Mouse (Mus musculus) cerebellum, postnatal 10 days (tissue): Measurements from ENCODE around the gene Pawr.

Source experiments
- DNase-seq, 2 experiments: peaks; one replicate each; pipeline ENCODE4 v3.0.0; 2021; ENCODE audit warnings: mixed read lengths in 2 of 2

Gene Pawr

DNA sequence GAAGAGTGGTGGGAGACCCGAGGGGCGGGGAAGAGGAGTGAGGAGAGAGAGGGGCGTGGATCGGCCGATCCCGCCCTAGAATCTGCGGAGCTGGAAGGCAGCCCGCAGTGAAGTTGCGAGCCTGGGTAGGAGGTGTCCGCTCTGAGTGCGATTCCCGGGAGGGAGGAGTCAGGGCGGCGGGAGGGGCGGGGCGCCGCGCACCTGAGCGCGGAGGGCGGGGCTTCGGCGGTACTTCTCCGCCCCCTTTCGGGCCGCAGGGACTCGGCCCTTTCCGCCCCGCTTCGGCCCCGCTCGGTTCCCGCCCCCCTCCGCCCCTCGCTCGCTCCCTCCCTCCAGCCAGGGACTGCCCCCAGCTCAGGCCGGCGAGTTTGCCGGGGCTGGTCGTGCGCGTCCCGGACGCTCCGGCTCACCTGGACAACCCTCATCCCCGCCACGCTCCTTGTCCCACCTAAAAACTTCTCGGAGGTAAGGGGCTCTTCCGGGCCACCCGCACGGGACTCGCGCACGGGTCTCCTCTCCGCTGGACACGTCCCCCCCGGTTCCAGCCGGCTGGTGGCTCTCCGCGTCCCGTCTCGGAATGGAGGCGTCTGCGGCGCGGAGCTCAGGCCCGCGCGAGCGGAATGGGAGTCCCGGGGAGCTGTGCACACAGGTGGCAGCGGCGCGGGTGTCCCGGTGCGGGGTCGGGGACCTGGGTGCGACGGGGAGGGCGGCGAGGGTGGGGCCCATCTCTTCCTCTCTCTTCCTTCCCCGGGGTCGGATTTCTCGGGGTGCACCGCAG lies at the start of gene Pawr:
Pawr (plus strand) TSS at position 338 of the 778 bp plus-strand sequence.
- peak; percentile 82 to 89 for DNase-seq

DNA sequence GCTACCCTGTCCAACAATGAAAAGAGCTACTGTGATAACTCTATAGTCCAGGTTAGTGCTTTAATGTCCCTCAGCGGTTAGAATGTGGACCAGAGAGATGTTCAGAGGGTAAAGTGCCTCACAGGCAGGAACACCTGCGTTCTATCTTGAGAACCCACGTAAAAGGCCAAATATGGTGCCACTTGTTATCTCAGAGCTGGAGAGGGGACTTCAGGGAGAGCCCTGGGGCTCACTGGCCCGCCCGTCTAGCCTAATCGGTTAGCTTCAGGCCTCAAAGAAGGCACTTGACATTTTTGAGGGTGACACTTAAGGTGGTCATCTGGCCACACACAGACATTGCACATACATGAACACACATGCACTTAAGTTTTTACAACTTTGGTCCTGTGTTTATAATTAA lies 49.6 kb upstream of the Pawr start:
- DNase-seq: no peak

DNA sequence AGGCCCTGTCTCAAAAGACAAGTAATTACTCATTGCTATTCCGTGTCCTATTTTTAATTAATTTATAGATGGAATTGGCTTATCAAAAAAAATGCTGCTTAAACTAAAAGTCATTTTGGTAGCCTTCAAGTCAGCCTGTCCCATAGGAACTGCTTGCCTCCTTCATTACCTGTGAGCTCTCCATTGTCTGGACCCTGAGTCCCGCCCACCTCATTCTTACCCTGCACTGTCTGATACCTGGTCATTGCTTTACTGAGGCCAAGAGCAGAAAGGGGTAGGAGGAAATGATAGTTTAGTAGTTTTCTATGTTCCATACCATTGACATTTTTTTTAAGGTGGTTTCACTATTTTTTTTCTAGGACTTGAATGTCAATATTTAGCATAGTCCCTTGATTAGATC lies 48.5 kb upstream of the Pawr start:
- DNase-seq: no peak

DNA sequence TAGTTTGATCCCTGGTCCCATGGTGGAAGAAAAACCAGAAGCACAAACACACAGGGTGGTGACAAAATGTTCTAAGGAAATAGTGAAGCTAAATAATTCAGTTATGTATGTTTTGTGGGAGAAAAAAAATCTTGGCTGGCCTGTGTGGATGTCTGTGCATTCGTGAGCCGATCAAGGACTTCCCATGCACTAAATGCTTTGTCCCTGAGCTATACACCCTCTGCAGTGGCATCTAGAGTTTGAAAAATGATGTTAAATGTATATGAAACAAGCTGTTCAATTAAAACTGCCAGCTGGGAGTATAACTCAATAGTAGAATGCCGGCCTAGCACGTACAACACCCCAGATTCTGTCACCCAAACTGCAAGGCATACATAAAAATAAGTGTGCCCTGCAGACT lies 48.1 kb upstream of the Pawr start:
- no peak for DNase-seq

DNA sequence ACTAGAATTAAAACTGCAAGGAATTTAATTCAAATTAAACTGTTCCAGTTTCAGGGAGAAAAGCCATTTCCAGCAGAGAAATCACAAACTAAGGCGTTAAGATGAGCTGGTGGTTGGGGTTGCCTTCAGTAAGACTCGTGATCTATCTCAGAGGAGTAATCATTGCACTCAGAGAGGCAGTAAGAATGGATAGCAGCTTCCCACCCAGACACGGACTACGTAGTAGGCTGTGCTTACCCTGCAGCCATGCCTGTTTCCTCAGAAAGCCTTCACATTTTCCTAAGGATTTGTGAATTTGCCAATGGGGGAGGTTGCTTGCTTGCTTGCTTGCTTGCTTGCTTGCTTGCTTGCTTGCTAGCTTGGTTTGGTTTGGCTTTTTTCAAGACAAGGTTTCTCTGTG lies 47.5 kb upstream of the Pawr start:
- DNase-seq: no peak

DNA sequence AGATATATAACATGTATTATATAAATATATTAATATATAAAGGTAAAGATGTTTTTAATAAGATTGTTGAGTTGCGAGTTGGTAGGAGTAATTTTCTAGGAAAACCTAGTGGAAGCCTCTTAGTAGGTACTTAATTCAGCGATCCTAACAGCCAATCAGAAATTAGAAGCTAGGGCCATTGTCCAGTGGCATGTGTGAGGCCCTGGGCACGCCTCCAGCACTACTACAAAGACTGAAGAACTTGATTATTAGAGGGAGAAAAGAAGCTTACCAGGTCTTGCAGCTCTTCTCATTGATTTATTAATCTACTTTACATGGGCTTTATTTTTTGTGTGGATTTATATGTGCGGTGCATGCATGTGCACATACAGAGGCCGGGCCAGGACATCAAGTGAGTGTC lies 46.9 kb upstream of the Pawr start:
- DNase-seq: peak in 1 of 2 experiments; percentile 24

DNA sequence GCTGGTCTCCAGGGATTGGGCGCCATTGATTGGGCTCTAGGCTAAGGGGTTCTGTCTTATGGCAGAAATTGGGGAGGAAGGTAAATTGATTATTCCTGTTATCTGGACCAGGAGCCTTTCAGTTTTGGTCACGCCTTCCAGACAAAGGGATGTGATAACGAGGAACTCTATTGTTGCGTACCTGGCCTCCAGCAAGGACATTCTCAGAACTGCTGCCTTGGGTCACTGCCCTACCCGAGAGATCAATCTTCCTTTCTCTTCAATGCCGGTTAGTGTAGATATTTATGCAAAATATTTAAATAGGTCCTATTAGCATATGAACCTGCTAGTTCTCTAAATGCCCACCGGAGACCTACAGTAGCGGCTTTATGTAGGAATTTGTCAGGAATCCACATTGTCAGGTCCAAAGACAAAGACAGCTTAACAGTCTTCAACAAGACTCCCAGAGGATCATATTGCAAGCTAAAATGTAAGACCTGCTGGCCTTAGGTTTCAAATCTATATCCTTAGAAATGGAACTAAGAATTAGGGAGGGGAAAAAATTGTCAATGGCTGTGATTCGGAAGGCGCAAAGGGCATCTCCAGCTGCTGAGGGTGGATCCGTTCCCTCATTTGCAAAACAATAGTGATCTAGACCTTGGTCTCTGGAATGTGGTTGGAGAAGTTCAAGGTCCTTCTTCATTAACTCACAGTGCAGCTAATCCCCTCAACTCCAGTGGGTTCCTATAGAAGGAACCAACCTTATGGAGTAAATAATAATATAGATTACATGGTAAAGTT lies 45.1 kb upstream of the Pawr start:
- no peak for DNase-seq

DNA sequence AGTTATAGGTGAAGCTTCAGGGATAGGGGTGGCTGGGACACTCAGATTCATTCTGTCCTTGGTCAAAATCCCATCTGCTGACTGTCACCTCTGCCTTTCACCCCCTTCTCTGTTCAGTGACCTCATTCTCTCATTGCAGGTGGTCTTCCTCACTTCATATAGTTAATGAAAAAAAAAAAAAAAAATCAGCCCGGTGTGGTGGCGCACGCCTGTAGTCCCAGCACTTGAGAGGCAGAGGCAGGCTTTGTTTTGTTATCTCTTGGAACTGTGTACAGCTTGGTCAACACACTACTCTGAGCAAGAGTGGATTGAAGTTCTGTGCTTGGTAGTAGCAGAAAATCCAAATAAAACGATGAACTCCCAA lies 44.5 kb upstream of the Pawr start:
- no peak for DNase-seq

DNA sequence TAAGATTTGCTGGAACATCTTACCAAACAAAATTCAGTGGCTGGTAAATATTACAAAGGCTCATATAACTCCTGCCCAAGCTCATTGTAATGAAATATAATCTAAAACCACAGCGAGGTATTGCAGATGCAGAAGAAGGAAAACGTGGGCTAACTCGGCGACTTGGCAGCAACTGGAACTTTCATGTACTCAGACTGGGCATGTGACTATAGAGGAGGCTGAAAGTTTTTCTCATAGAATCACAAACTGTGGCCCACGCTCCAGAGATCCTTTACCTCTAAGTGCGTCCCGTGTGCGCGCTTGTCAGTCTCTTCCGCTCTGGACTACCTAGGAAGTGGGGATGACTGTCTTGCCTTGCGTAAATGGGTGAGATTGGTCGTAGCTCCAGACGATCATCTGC lies 41.9 kb upstream of the Pawr start:
- no peak for DNase-seq

DNA sequence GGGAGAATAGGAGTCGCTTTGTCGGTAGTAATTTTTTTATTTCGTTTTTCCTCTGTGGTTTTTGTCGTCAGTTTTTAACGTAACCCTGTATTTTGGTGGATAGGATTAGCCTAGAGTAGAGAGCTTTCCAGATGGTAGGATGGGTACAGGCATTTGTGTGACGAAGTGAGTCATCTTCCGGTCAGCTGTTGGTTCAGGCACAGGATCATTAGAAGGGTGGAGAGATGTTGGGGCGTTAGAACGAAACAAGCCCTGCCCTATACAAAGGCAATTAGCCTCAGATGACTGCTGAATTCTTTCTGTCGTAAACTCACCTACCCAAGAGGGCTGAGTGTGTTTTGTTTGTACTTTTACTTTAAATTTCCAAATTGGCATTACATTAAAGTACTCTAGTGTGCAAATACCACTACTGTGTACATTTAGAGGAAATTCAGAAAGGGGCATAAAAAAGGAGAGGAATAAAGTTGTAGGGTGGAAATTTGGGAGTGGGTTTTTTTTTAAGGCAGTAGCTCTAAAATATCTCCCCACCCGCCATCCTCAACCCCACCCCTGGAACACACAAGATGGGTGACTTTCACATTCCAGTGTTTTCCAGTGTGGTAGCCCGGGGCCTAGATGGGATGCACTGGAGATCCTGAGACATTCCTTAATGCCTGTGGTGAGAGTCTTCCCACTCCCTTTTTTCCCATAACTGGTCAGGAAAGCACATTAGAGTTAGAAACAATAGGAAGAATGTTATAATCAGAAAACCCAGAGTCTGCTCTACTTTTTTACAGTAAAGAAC lies 40.0 kb upstream of the Pawr start:
- no peak for DNase-seq

DNA sequence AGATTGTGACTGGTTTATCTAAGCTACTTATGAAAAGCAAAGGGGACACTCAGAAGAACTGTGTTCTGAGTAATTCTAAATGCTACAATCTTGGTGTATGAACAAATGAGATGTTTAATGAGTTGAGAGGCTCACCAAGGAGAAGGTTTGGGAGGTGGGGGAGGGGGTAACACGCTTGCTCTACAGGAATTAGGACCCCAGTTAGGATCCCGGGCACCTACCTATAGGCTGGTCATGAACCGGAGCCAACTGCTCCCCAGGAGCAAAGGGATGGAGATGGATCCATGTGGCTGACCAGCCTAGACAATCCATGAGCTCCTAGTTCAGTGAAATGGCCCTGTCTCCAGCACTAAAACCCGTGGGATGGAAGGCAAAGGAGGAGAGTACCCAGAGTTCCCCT lies 39.3 kb upstream of the Pawr start:
- DNase-seq: no peak

DNA sequence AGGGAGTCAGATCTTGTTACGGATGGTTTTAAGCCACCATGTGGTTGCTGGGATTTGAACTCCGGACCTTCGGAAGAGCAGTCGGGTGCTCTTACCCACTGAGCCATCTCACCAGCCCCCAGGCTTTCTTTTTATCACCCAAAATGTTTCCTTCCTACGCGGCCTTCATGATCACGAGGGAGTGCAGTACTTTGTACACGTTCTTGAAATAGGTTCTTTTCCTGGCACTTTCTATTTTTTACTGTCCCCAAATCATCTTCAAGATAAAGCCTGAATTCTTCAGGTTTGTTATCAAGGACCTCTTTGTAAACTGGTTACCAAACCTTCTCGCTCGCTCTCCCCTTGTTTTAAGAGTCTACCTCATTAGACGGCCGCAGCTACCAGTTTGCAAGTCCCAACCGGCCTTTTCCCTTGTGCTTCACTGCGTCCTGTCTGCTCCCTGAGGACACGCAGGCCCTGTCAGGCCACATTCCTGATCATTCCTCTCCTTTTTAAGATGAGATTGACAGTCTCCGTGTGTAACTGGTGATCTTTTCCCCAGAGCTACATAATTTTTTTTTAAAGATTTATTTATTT lies 38.2 kb upstream of the Pawr start:
- no peak for DNase-seq

DNA sequence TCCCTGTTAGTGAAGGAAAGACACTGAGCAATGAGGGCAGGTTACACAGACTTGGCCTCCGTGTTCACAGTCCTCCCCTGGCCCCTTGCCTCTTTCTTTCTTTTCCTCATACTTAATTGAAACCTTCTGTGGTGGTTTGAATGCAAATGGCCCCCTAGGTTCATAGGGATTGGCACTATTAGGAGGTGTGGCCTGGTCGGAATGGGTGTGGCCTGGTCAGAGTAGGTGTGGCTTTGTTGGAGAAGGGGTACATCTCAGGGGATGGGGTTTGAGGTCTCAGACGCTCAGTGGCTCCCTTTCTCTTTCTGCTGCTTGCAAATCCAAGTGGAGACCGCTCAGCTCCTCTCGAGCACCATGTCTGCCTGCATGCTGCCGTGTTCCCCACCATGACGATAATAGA lies 37.2 kb upstream of the Pawr start:
- no peak for DNase-seq

DNA sequence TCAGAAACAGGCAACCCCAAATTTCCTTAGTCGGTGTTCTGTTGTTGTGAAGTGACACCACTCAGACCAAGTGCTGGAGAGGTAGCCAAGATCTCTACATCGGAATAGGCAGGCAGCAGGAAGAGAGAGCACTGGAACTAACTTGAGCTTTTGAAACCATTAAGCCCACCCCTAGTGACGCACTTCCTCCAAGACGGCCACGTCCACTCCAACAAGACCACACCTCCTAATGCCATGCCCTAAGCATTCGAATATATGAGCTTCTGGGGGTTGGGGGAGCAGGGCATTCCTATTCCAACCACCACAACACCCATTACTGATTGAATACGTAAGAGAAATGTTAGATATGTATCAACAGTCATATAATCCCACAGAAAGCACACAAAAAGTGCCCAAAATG lies 35.5 kb upstream of the Pawr start:
- no peak for DNase-seq

DNA sequence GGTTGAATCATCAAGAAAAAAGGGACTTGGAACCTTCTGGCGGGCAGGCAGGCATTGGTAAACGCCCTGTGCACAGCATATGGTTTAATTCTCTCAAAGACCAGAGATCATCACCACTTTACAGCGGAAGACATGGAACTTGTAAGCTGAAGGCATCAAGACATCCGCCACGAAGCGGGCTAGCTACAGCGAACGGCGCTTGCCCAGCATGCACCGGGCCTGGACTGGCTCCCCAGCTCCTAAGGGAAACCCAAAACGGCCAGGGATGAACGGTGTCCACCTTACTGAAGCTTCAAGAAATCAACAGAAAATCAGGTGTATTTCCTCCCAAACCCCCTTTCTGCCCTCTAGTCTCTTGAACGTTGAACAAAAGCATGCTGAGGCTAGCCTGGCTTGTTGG lies 33.7 kb upstream of the Pawr start:
- DNase-seq: no peak

DNA sequence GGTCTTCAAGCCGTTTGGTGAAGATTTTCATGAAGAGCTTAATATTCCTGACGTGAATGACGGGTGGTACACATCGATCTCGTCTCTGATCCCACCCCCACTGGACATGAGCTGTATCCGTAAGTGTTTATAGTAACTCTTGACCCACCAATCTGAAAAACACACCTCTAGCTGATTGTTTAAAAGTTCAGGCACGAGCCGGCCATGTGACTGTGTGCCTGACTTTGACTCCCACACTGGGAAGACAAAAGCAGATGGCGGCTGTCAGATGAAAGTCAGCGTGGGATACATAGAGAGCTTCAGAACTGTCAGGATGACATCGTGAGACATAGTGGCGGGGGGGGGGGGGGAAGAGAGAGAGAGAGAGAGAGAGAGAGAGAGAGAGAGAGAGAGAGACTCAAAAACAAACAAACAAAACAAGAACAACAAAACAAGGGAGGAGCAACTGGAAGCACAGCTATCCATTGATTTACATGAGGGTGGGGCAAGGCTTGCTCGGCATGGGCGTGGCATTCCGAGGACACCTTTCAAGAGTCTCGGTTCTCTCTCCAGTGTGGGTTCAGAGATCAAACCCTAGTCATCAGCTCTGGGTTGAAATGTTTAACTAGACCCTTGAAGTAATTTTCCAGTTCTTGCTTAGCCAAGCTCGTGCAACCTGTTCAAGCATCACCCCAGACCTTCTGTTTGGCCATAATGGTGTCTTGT lies 32.9 kb upstream of the Pawr start:
- DNase-seq: no peak

DNA sequence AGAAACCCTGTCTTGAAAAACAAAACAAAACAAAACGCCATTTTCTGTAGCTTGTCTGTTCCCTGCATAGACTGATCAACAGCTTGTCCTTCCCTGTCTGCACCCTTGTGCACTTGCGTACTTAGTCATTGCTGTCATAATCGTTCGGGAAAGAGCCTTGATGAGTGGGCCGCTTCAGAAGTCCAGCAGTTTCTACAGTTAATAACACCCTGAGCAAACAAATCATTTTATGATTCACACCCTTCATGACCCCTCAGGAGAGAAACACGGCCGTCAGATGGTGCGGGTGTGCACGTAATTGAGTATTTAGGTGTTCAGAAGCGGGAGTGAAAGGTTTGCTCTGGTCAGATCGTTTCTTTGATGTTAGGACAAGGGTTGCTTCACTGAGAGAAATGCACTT lies 32.1 kb upstream of the Pawr start:
- no peak for DNase-seq

DNA sequence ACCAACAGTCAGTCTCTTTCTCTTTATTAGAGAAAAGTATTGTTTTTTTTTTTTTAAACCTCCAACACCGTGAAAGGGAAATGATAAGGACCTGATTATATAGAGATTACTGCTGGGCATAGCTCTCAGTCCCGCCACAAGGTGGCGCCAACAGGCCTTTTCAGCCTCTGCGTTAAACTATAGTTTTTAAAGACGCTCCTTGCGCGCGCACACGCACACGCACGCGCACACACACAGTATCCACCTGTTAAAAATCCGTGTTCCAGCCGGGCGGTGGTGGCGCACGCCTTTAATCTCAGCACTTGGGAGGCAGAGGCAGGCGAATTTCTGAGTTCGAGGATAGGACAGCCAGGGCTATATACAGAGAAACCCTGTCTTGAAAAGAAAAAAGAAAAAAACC lies 31.1 kb upstream of the Pawr start:
- peak; percentile 90 to 92 for DNase-seq

DNA sequence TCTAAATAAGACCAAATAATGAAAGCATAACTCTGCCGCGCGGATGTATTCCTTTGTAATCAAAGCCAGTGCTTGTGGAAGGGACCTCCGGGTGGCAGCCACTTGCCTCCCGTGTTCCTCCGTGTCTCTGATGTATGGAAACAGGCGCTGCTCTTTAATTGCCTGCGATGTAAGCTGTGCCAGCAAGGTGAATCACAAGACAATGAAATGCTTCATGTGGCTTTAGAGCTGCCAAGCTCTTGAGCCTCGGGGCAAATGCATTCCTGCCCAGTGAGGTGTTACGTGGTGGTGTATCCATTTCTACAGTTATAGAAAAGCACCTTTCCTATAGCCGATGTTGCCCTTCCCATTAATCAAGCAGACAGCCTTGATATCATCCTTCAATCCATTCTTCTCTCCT lies 24.1 kb upstream of the Pawr start:
- no peak for DNase-seq

DNA sequence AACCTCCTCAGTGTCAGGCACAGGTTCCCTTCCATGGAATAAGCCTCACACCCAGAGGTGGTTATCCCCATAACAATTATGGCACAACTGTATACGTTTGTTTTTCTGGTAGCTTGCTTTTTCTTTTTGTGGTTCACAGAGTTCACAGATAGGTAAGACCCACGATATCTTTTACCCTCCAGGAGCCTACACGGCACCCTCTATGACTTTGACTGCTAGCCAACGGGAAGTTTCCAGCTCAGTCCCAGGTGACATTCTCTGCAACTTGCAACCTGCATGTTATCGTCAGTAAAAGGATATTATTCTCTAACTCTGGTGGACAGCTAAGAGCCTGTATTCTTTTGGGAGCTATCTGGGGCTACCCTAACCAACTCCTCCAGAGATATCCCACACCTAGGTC lies 21.7 kb upstream of the Pawr start:
- no peak for DNase-seq

DNA sequence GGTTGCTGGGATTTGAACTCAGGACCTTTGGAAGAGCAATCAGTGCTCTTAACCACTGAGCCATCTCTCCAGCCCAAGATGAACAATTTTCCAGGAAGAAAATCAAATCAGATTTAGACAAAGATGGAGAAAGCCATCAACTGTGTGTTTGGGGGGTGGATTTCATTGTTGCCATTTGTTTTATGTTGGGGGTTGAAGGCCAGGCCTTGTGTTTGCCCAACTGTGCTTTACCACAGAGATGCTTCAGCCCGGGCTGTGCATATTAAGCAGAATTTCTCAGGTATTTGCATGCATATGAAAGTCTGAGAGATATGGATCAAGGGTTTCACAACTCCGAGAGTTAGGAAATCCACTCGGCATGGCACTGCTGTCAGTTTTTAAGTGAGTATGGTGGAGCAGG lies 20.5 kb upstream of the Pawr start:
- no peak for DNase-seq

DNA sequence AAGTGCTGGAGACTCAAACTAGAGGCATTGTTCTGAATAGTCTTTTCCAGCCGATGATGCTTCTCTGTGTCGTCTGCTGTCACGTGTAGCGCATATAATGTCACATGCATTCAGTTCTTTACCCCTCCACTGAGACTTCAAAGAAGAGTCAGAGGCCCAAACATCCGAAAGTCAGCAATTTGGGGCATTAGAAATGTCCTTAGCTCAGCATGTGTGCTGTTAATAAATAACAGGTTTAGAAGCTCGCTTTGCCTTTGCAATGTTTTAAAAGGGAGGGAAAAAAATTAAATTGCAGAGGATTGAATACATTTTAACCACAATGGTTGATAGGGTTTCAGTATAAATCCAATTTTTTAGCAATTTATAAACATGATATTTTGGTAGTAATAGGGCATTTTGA lies 18.1 kb upstream of the Pawr start:
- DNase-seq: no peak

DNA sequence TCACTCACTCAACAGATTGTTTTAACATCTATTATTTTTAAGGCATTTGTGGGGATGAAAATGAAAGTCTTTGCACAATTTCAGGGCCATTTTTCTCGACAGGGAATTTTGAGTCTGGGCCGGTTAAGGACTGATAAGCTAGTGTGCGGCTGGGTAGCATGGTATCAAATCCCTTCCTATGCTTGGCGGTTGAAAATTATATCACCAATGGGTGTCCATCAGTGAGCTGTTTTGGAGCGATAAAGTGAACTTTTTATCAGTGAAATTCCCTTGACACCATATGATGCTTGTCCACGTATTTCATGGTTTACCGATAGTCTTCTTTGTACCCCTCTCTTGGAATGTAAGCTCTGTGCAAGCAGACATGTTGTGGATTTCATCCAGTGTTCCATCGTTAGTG lies 17.5 kb upstream of the Pawr start:
- no peak for DNase-seq
